Mouse (Mus musculus): ENCODE data around the gene Phactr2. TPM values are rescaled to one million over a fixed set of nuclear protein-coding genes. Genes with fewer than 3 reads are reported as not detected.

The Phactr2 gene
- total and polyA plus RNA-seq, 3 experiments, result 0.33 TPM; not detected in 2

- no peak for DNase-seq (ENCODE audit: low spot score)
- ATAC-seq (ENCODE audit: extremely low read depth, insufficient number of reproducible peaks, low FRiP score, poor library complexity, severe bottlenecking), result no peak
- Histone ChIP-seq H3K27me3 (ENCODE audit: insufficient read depth, low read length) (peaks cover 8% of the 10 kb centered on the region; the same call in 1 of the 2 replicates), H3K36me3 (replicated peaks) (no peaks in the 10 kb centered on the region), H3K9me3 (replicated peaks) (no peaks in the 10 kb centered on the region), H3K4me1 (ENCODE audit: insufficient read depth, low read depth, low read length) (no peaks in the 10 kb centered on the region; the same call in 1 of the 2 replicates), H3K4me3 (ENCODE audit: low read depth, low read length) (no peak overlapping the region)
- TF ChIP-seq GATA1 (IDR thresholded peaks at IDR 0.05; ENCODE audit: borderline replicate concordance, low read length), result no peak
- no peak for TF ChIP-seq CTCF (IDR thresholded peaks at IDR 0.05; ENCODE audit: low read depth, low read length)
- no peak for TF ChIP-seq GATA2 (IDR thresholded peaks at IDR 0.05; ENCODE audit: borderline replicate concordance, low read depth, low read length)
- no peak for TF ChIP-seq POLR2AphosphoS5 (IDR thresholded peaks at IDR 0.05; ENCODE audit: insufficient replicate concordance, low read depth, low read length)
- TF ChIP-seq TAL1 (conservative IDR thresholded peaks at IDR 0.05; ENCODE audit: low read depth, low read length), result no peak
Observed at GRCm38 (mm10) chr10:13332985-13333384, 141.2 kb downstream of the Phactr2 start.

GRCm38 (mm10) chr10:13331405-13332032, 142.7 kb downstream of the Phactr2 start:
- ATAC-seq (ENCODE audit: extremely low read depth, insufficient number of reproducible peaks, low FRiP score, poor library complexity, severe bottlenecking), result no peak
- TF ChIP-seq TAL1 (conservative IDR thresholded peaks at IDR 0.05; ENCODE audit: low read depth, low read length), result no peak
- TF ChIP-seq CTCF (IDR thresholded peaks at IDR 0.05; ENCODE audit: low read depth, low read length), result no peak
- no peak for TF ChIP-seq GATA1 (IDR thresholded peaks at IDR 0.05; ENCODE audit: borderline replicate concordance, low read length)
- TF ChIP-seq POLR2AphosphoS5 (IDR thresholded peaks at IDR 0.05; ENCODE audit: insufficient replicate concordance, low read depth, low read length), result no peak
- no peak for TF ChIP-seq GATA2 (IDR thresholded peaks at IDR 0.05; ENCODE audit: borderline replicate concordance, low read depth, low read length)
- no peak for DNase-seq (ENCODE audit: low spot score)

GRCm38 (mm10) chr10:13328602-13329001, 145.6 kb downstream of the Phactr2 start:
- Histone ChIP-seq H3K36me3 (replicated peaks) (no peaks in the 10 kb centered on the region), H3K9me3 (replicated peaks) (no peaks in the 10 kb centered on the region), H3K4me1 (ENCODE audit: insufficient read depth, low read depth, low read length) (no peaks in the 10 kb centered on the region; the same call in 1 of the 2 replicates), H3K27me3 (ENCODE audit: insufficient read depth, low read length) (peaks cover 7% of the 10 kb centered on the region), H3K4me3 (ENCODE audit: low read depth, low read length) (no peak overlapping the region)
- DNase-seq (ENCODE audit: low spot score) (no peak), ATAC-seq (ENCODE audit: extremely low read depth, insufficient number of reproducible peaks, low FRiP score, poor library complexity, severe bottlenecking) (no peak)
- no peak for TF ChIP-seq GATA2 (IDR thresholded peaks at IDR 0.05; ENCODE audit: borderline replicate concordance, low read depth, low read length)
- no peak for TF ChIP-seq CTCF (IDR thresholded peaks at IDR 0.05; ENCODE audit: low read depth, low read length)
- TF ChIP-seq TAL1 (conservative IDR thresholded peaks at IDR 0.05; ENCODE audit: low read depth, low read length), result no peak
- no peak for TF ChIP-seq POLR2AphosphoS5 (IDR thresholded peaks at IDR 0.05; ENCODE audit: insufficient replicate concordance, low read depth, low read length)
- TF ChIP-seq GATA1 (IDR thresholded peaks at IDR 0.05; ENCODE audit: borderline replicate concordance, low read length), result no peak

More at GRCm38 (mm10) chr10:13331405-13332032, 142.7 kb downstream of the Phactr2 start:
- Histone ChIP-seq H3K27me3 (ENCODE audit: insufficient read depth, low read length) (peaks cover 4% of the 10 kb centered on the region; the same call in 1 of the 2 replicates), H3K4me3 (ENCODE audit: low read depth, low read length) (no peak overlapping the region), H3K36me3 (replicated peaks) (no peaks in the 10 kb centered on the region), H3K9me3 (replicated peaks) (no peaks in the 10 kb centered on the region), H3K4me1 (ENCODE audit: insufficient read depth, low read depth, low read length) (no peaks in the 10 kb centered on the region; the same call in 1 of the 2 replicates)

- Histone ChIP-seq H3K36me3 (replicated peaks) (no peaks in the 10 kb centered on the region), H3K9me3 (replicated peaks) (no peaks in the 10 kb centered on the region), H3K27me3 (ENCODE audit: insufficient read depth, low read length) (peaks cover 7% of the 10 kb centered on the region), H3K4me1 (ENCODE audit: insufficient read depth, low read depth, low read length) (no peaks in the 10 kb centered on the region), H3K4me3 (ENCODE audit: low read depth, low read length) (no peak overlapping the region)
- TF ChIP-seq POLR2AphosphoS5 (IDR thresholded peaks at IDR 0.05; ENCODE audit: insufficient replicate concordance, low read depth, low read length) (no peak), GATA1 (IDR thresholded peaks at IDR 0.05; ENCODE audit: borderline replicate concordance, low read length) (no peak), CTCF (IDR thresholded peaks at IDR 0.05; ENCODE audit: low read depth, low read length) (no peak), TAL1 (conservative IDR thresholded peaks at IDR 0.05; ENCODE audit: low read depth, low read length) (no peak)
- ATAC-seq (ENCODE audit: extremely low read depth, insufficient number of reproducible peaks, low FRiP score, poor library complexity, severe bottlenecking) (no peak), DNase-seq (ENCODE audit: low spot score) (no peak)
Observed at GRCm38 (mm10) chr10:13326149-13326873, 147.9 kb downstream of the Phactr2 start.

- TF ChIP-seq GATA2 (IDR thresholded peaks at IDR 0.05; ENCODE audit: borderline replicate concordance, low read depth, low read length), result no peak
- no peak for TF ChIP-seq CTCF (IDR thresholded peaks at IDR 0.05; ENCODE audit: low read depth, low read length)
- no peak for TF ChIP-seq GATA1 (IDR thresholded peaks at IDR 0.05; ENCODE audit: borderline replicate concordance, low read length)
- no peak for TF ChIP-seq POLR2AphosphoS5 (IDR thresholded peaks at IDR 0.05; ENCODE audit: insufficient replicate concordance, low read depth, low read length)
- TF ChIP-seq TAL1 (conservative IDR thresholded peaks at IDR 0.05; ENCODE audit: low read depth, low read length), result no peak
- H3K4me3 ChIP-seq (ENCODE audit: low read depth, low read length), result no peak overlapping the region
- no peaks in the 10 kb centered on the region for H3K4me1 ChIP-seq (ENCODE audit: insufficient read depth, low read depth, low read length)
- H3K36me3 ChIP-seq (replicated peaks), result no peaks in the 10 kb centered on the region
- DNase-seq (ENCODE audit: low spot score) (peak; percentile 1), ATAC-seq (ENCODE audit: extremely low read depth, insufficient number of reproducible peaks, low FRiP score, poor library complexity, severe bottlenecking) (no peak)
- no peaks in the 10 kb centered on the region for H3K9me3 ChIP-seq (replicated peaks)
- H3K27me3 ChIP-seq (ENCODE audit: insufficient read depth, low read length), result peaks cover 3% of the 10 kb centered on the region; the same call in 1 of the 2 replicates
Observed at GRCm38 (mm10) chr10:13323806-13324411, 150.3 kb downstream of the Phactr2 start.
